Mouse (Mus musculus): ENCODE results near the gene Prkn.

GRCm38 (mm10) chr17:12094016-12094415 lies 1253.8 kb downstream of the Prkn start:
- TF ChIP-seq CTCF (IDR thresholded peaks at IDR 0.05; ENCODE audit: extremely low read depth, insufficient read depth, low read length) = no peak
- no peak for TF ChIP-seq POLR2A (IDR thresholded peaks at IDR 0.05; ENCODE audit: extremely low read depth, insufficient read depth, low read length)
